Mouse (Mus musculus) hindbrain, postnatal 0 days (tissue): ENCODE measurements at regions not wholly inside any gene's neighbourhood (a gene's known extent, or its start where the extent isn't known, plus 50 kb on each side); places are given as distances from the start of the nearest gene placed in this dataset.
"Not testable (repeated sequence)": the region's sequence is repeated elsewhere in the genome, so short reads cannot be mapped to it uniquely, and the experiment has no call there.

Experiments
- ATAC-seq: fragments of 200-750 bp; cut with Nextera tagmentation; 2 replicates; pipeline ENCODE4 v1.8.0; 2017; ENCODE audit warnings: mild to moderate bottlenecking, moderate TSS enrichment, moderate library complexity
- DNase-seq: peaks from one replicate; pipeline ENCODE4 v3.0.0-alpha.2; 2015; ENCODE audit warnings: low spot score
- H3K27ac ChIP-seq: fragments of 300-500 bp; sonication (generic); 2 replicates; pipeline ENCODE4 v1.5.1; 2014; ENCODE audit warnings: mild to moderate bottlenecking
- H3K27me3 ChIP-seq: fragments of 300-500 bp; sonication (generic); 2 replicates; pipeline ENCODE4 v1.6.1; 2014; ENCODE audit warnings: low read length, mixed read lengths; ENCODE audit not compliant: insufficient read depth
- H3K36me3 ChIP-seq: fragments of 300-500 bp; sonication (generic); 2 replicates; pipeline ENCODE4 v1.6.1; 2014; ENCODE audit warnings: low read length, mixed read lengths; ENCODE audit not compliant: insufficient read depth
- H3K4me1 ChIP-seq: fragments of 300-500 bp; sonication (generic); 2 replicates; pipeline ENCODE4 v1.6.1; 2014; ENCODE audit warnings: antibody characterized with exemption, low read length, mixed read lengths; ENCODE audit not compliant: insufficient read depth
- H3K4me2 ChIP-seq: fragments of 300-500 bp; sonication (generic); 2 replicates; pipeline ENCODE4 v1.6.1; 2014; ENCODE audit warnings: low read depth, mild to moderate bottlenecking, low read length, moderate library complexity, mixed read lengths
- H3K4me3 ChIP-seq: fragments of 300-500 bp; sonication (generic); 2 replicates; pipeline ENCODE4 v1.5.1; 2014; ENCODE audit warnings: low read length
- H3K9ac ChIP-seq: fragments of 300-500 bp; sonication (generic); replicated peaks from 2 replicates; pipeline ENCODE4 v1.6.1; 2014; ENCODE audit warnings: mild to moderate bottlenecking, low read length, moderate library complexity, mixed read lengths
- H3K9me3 ChIP-seq: fragments of 300-500 bp; sonication (generic); 2 replicates; pipeline ENCODE4 v1.6.1; 2016; ENCODE audit warnings: low read length, mixed read lengths
- CTCF ChIP-seq: IDR thresholded peaks from 2 replicates; pipeline ENCODE4 v1.5.1; 2016; ENCODE audit warnings: antibody characterized with exemption, control low read depth, low read depth
- WGBS: fragments of 180-500 bp; shearing (Covaris S2); extraction: QIAGEN DNeasy Blood & Tissue Kit; methylation state at CpG from one replicate; pipeline ENCODE4 v1.1.7; 2014; 5-methylcytosine and 5-hydroxymethylcytosine counted together

GRCm38 (mm10) chr5:64694606-64695005, 108.6 kb upstream of the Klf3 start:
- Histone ChIP-seq H3K9ac (no peak overlapping the region), H3K36me3 (no peaks in the 10 kb centered on the region), H3K9me3 (no peaks in the 10 kb centered on the region), H3K27ac (no peak overlapping the region), H3K4me3 (no peak overlapping the region), H3K27me3 (no peaks in the 10 kb centered on the region), H3K4me2 (no peak overlapping the region), H3K4me1 (no peaks in the 10 kb centered on the region)
- no peak for TF ChIP-seq CTCF
- ATAC-seq (no peak), DNase-seq (no peak)
- WGBS: 38% methylated on average over 8 of the region's 8 CpGs

- Histone ChIP-seq H3K27ac (no peak overlapping the region), H3K27me3 (no peaks in the 10 kb centered on the region), H3K4me1 (no peaks in the 10 kb centered on the region), H3K9me3 (no peaks in the 10 kb centered on the region), H3K4me3 (no peak overlapping the region), H3K36me3 (no peaks in the 10 kb centered on the region), H3K9ac (no peak overlapping the region), H3K4me2 (no peak overlapping the region)
- WGBS: 76% methylated on average over 14 of the region's 14 CpGs
- no peak for DNase-seq
- 0 out of 2 replicates have a peak, but pooled peaks have one; percentile 38 for ATAC-seq
- TF ChIP-seq CTCF: no peak
Observed at GRCm38 (mm10) chr5:64696099-64696498, 107.1 kb upstream of the Klf3 start.

- no peak overlapping the region for H3K4me2 ChIP-seq
- ATAC-seq (no peak), DNase-seq (no peak)
- 89% methylated on average over 5 of the region's 5 CpGs for WGBS
- no peak overlapping the region for H3K27ac ChIP-seq
- no peak for TF ChIP-seq CTCF
- H3K4me1 ChIP-seq: 0 out of 2 replicates have a peak, but pooled peaks cover 3% of the 10 kb centered on the region
- no peak overlapping the region for H3K4me3 ChIP-seq
- H3K9ac ChIP-seq: no peak overlapping the region
- no peaks in the 10 kb centered on the region for H3K36me3 ChIP-seq
- H3K27me3 ChIP-seq: no peaks in the 10 kb centered on the region
- H3K9me3 ChIP-seq: no peaks in the 10 kb centered on the region
Observed at GRCm38 (mm10) chr5:64697466-64697865, 105.7 kb upstream of the Klf3 start.

- H3K27me3 ChIP-seq: no peaks in the 10 kb centered on the region
- H3K4me2 ChIP-seq: no peak overlapping the region
- H3K9ac ChIP-seq: no peak overlapping the region
- no peak overlapping the region for H3K27ac ChIP-seq
- no peak for TF ChIP-seq CTCF
- 0 out of 2 replicates have a peak, but pooled peaks cover 6% of the 10 kb centered on the region for H3K4me1 ChIP-seq
- no peaks in the 10 kb centered on the region for H3K9me3 ChIP-seq
- DNase-seq (no peak), ATAC-seq (no peak)
- H3K4me3 ChIP-seq: no peak overlapping the region
- WGBS: 88% methylated on average over 6 of the region's 6 CpGs
- H3K36me3 ChIP-seq: no peaks in the 10 kb centered on the region
Observed at GRCm38 (mm10) chr5:64698458-64699116, 104.6 kb upstream of the Klf3 start.

- Histone ChIP-seq H3K27ac (no peak overlapping the region), H3K9ac (no peak overlapping the region), H3K4me3 (no peak overlapping the region), H3K4me1 (0 out of 2 replicates have a peak, but pooled peaks cover 11% of the 10 kb centered on the region), H3K9me3 (no peaks in the 10 kb centered on the region), H3K4me2 (no peak overlapping the region), H3K36me3 (no peaks in the 10 kb centered on the region), H3K27me3 (no peaks in the 10 kb centered on the region)
- TF ChIP-seq CTCF: no peak
- ATAC-seq (no peak), DNase-seq (no peak)
- 92% methylated on average over 6 of the region's 6 CpGs for WGBS
Observed at GRCm38 (mm10) chr5:64700030-64700429, 103.2 kb upstream of the Klf3 start.

GRCm38 (mm10) chr5:64701219-64701779, 101.9 kb upstream of the Klf3 start:
- peak overlapping the region; percentile 78 for H3K27ac ChIP-seq
- no peak for DNase-seq
- H3K4me3 ChIP-seq: no peak overlapping the region
- WGBS: 48% methylated on average over 14 of the region's 14 CpGs
- no peak for TF ChIP-seq CTCF
- ATAC-seq: no peak
- H3K27me3 ChIP-seq: no peaks in the 10 kb centered on the region
- 0 out of 2 replicates have a peak overlapping the region, but pooled peaks have one; percentile 3 for H3K4me2 ChIP-seq
- H3K9ac ChIP-seq: no peak overlapping the region
- H3K9me3 ChIP-seq: no peaks in the 10 kb centered on the region
- H3K4me1 ChIP-seq: 0 out of 2 replicates have a peak, but pooled peaks cover 11% of the 10 kb centered on the region
- no peaks in the 10 kb centered on the region for H3K36me3 ChIP-seq

- H3K4me3 ChIP-seq: no peak overlapping the region
- WGBS: 12% methylated on average over 7 of the region's 7 CpGs
- TF ChIP-seq CTCF: no peak
- H3K9me3 ChIP-seq: no peaks in the 10 kb centered on the region
- H3K36me3 ChIP-seq: no peaks in the 10 kb centered on the region
- DNase-seq (peak; percentile 86), ATAC-seq (peak; percentile 93)
- H3K4me1 ChIP-seq: 0 out of 2 replicates have a peak, but pooled peaks cover 11% of the 10 kb centered on the region
- H3K27me3 ChIP-seq: no peaks in the 10 kb centered on the region
- H3K27ac ChIP-seq: peak overlapping the region; percentile 78
- H3K4me2 ChIP-seq: no peak overlapping the region; the same call in 1 of the 2 replicates
- no peak overlapping the region for H3K9ac ChIP-seq
Observed at GRCm38 (mm10) chr5:64701780-64702231, 101.4 kb upstream of the Klf3 start.

GRCm38 (mm10) chr5:64702404-64702803, 100.8 kb upstream of the Klf3 start:
- not testable (repeated sequence) for DNase-seq, ATAC-seq

More at GRCm38 (mm10) chr5:64702404-64702803, 100.8 kb upstream of the Klf3 start:
- not testable (repeated sequence) for H3K9me3 ChIP-seq, H3K4me3 ChIP-seq, H3K4me2 ChIP-seq, H3K36me3 ChIP-seq, H3K9ac ChIP-seq, H3K27me3 ChIP-seq
- Histone ChIP-seq H3K27ac (peak overlapping the region; percentile 78), H3K4me1 (0 out of 2 replicates have a peak, but pooled peaks cover 11% of the 10 kb centered on the region)
- WGBS: 42% methylated on average over 1 of the region's 1 CpGs
